Mouse (Mus musculus) cerebral cortex, adult 2 months (tissue): ENCODE results near the gene Fam196a.

ENCODE experiments used
- WGBS: fragments of 180-500 bp; shearing (Covaris S2); methylation state at CpG from one replicate; pipeline ENCODE4 v1.1.7; 2018; 5-methylcytosine and 5-hydroxymethylcytosine counted together

Gene Fam196a

GRCm38 (mm10) chr7:134840066-134840465, 98.2 kb downstream of the Fam196a start:
- 94% methylated on average over 2 of the region's 2 CpGs for WGBS
